10 mouse cellular contexts compared by ENCODE assay signal in the genomic region with DNA sequence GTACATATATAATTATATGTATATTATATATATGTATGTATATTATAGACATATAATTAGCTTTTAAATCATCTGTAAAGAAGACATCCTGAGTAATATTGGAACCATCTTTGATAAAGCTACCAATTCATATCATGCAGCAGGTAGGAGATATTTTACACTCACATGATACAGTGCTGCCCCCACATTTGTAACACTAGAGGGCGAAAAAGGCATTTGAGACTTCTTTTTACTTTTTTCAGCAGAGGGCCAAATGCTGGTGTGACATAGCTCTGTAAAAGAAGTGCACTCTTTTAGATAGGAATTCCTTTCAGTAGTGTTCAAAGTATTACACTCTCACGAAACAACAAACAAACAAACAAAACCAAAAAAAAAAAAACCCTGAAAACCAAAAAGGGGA. TPM values are rescaled to one million over a fixed set of nuclear protein-coding genes. Genes with fewer than 3 reads are reported as not detected.
DNase-seq lines count a peak whose midpoint lies in the region; ATAC-seq and TF ChIP-seq lines count a peak whose summit lies in the region.
"Had no signal": no experiment of that assay in that cellular context is flagged by ENCODE, and none has a peak within 500 bp of the region (broad histone marks: within the 10 kb centered on the region; RNA-seq: fewer than 3 reads in every experiment).

No protein-coding gene starts in this region.

- no peak overlapping the region for H3K27ac ChIP-seq in liver, embryonic 12.5 days
- H3K27ac ChIP-seq in heart, postnatal 0 days (ENCODE audit: low read depth): no peak overlapping the region
- no peak overlapping the region for H3K27ac ChIP-seq in liver, embryonic 13.5 days
- H3K27ac ChIP-seq: neural tube, embryonic 12.5 days had no signal

- peak; percentile 83 for TF ChIP-seq CTCF in heart, postnatal 0 days (IDR thresholded peaks at IDR 0.05; ENCODE audit: low read depth)

- H3K4me1 ChIP-seq in liver, embryonic 12.5 days: peaks cover 19% of the 10 kb centered on the region
- H3K4me1 ChIP-seq in heart, postnatal 0 days (ENCODE audit: control insufficient read depth, insufficient read depth): peaks cover 8% of the 10 kb centered on the region; the same call in 1 of the 2 replicates
- peaks cover 19% of the 10 kb centered on the region for H3K4me1 ChIP-seq in liver, embryonic 13.5 days (replicated peaks)

- no peak overlapping the region for H3K9ac ChIP-seq in liver, embryonic 12.5 days
- no peak overlapping the region for H3K9ac ChIP-seq in heart, postnatal 0 days (replicated peaks; ENCODE audit: low read depth, low read length)
- no peak overlapping the region for H3K9ac ChIP-seq in liver, embryonic 13.5 days

- H3K9me3 ChIP-seq in liver, embryonic 12.5 days (replicated peaks): no peaks in the 10 kb centered on the region
- H3K9me3 ChIP-seq in heart, postnatal 0 days (replicated peaks; ENCODE audit: control insufficient read depth, low read length): no peaks in the 10 kb centered on the region
- H3K9me3 ChIP-seq in liver, embryonic 13.5 days (replicated peaks): no peaks in the 10 kb centered on the region
- H3K9me3 ChIP-seq: heart, embryonic 13.5 days; neural tube, embryonic 12.5 days had no signal

- no peak for ATAC-seq in liver, embryonic 12.5 days
- no peak for ATAC-seq in heart, postnatal 0 days (ENCODE audit: insufficient read depth, low read depth)
- no peak for ATAC-seq in liver, embryonic 13.5 days (ENCODE audit: low read depth)

- no peaks in the 10 kb centered on the region for H3K36me3 ChIP-seq in liver, embryonic 12.5 days
- H3K36me3 ChIP-seq in heart, postnatal 0 days (replicated peaks; ENCODE audit: control insufficient read depth, insufficient read depth, low read length): no peaks in the 10 kb centered on the region
- no peaks in the 10 kb centered on the region for H3K36me3 ChIP-seq in liver, embryonic 13.5 days
- H3K36me3 ChIP-seq: heart, embryonic 13.5 days; neural tube, embryonic 12.5 days had no signal

- peak; percentile 14 for DNase-seq in adrenal gland, adult 8-10 months
- no peak for DNase-seq in adrenal gland, postnatal 25 days
- DNase-seq in liver: peak; percentile 18
- DNase-seq in adrenal gland, postnatal 10 days: peak; percentile 48
- peak; percentile 58 for DNase-seq in heart, postnatal 0 days (ENCODE audit: low spot score)
- DNase-seq in liver, embryonic 13.5 days: peak; percentile 14
- DNase-seq in yolk sac, embryonic 10.5 days (ENCODE audit: low spot score): no peak

- no peak overlapping the region for H3K4me3 ChIP-seq in liver, embryonic 12.5 days
- no peak overlapping the region for H3K4me3 ChIP-seq in heart, postnatal 0 days (ENCODE audit: low read depth, low read length)
- H3K4me3 ChIP-seq in liver, embryonic 13.5 days (replicated peaks): no peak overlapping the region

- H3K4me2 ChIP-seq in liver, embryonic 12.5 days: no peak overlapping the region
- no peak overlapping the region for H3K4me2 ChIP-seq in heart, postnatal 0 days (ENCODE audit: low read depth, low read length)
- no peak overlapping the region for H3K4me2 ChIP-seq in liver, embryonic 13.5 days

- no peaks in the 10 kb centered on the region for H3K27me3 ChIP-seq in liver, embryonic 12.5 days (replicated peaks)
- no peaks in the 10 kb centered on the region for H3K27me3 ChIP-seq in heart, postnatal 0 days (ENCODE audit: control insufficient read depth, insufficient read depth, low read length)
- H3K27me3 ChIP-seq in liver, embryonic 13.5 days: no peaks in the 10 kb centered on the region
- H3K27me3 ChIP-seq: heart, embryonic 13.5 days; neural tube, embryonic 12.5 days had no signal

- WGBS in liver, embryonic 12.5 days (ENCODE audit: insufficient replicate concordance): 16% methylated on average over 2 of the region's 2 CpGs
- WGBS in heart, postnatal 0 days: 14% methylated on average over 2 of the region's 2 CpGs
- 21% methylated on average over 2 of the region's 2 CpGs for WGBS in liver, embryonic 13.5 days (ENCODE audit: insufficient replicate concordance)

- no peak for TF ChIP-seq EP300 in heart, postnatal 0 days (IDR thresholded peaks at IDR 0.05; ENCODE audit: low read depth)

RNA-seq across cellular contexts. Expression of gene Dhx57, which starts 0.9 kb away (rescaled TPM):
- 10 to 100 TPM; 11.8 to 22.0 (median 16.8) TPM for total RNA-seq in adrenal gland, adult 8-10 months (2022)
- 13.5 and 17.8 TPM in 2 replicates for total RNA-seq in adrenal gland, postnatal 25 days (2021)
- 6.6 and 7.1 TPM in 2 replicates for polyA plus RNA-seq in liver, embryonic 12.5 days (2016; fragmentation: Nextera tagmentation; extraction: Ambion mirVana)
- total RNA-seq in adrenal gland, postnatal 10 days (2021): 10 to 100 TPM; 12.6 to 15.8 TPM
- 3.7 and 7.7 TPM in 2 replicates for total RNA-seq in heart, postnatal 0 days (2014; rRNA removed; ENCODE audit: low replicate concordance)
- polyA plus RNA-seq in heart, postnatal 0 days (2015; fragmentation: Nextera tagmentation; extraction: Ambion mirVana): 2.9 and 3.0 TPM in 2 replicates
- 3.4 and 4.6 TPM in 2 replicates for polyA plus RNA-seq in liver, embryonic 13.5 days (2015; fragmentation: Nextera tagmentation; extraction: Ambion mirVana)

RNA-seq across cellular contexts. Expression of gene Morn2, which starts 1.1 kb away (rescaled TPM):
- total RNA-seq in adrenal gland, adult 8-10 months (2022): 10 to 100 TPM; 15.5 to 27.5 (median 19.9) TPM
- 10.7 and 12.7 TPM in 2 replicates for total RNA-seq in adrenal gland, postnatal 25 days (2021)
- 11.9 and 13.3 TPM in 2 replicates for polyA plus RNA-seq in liver, embryonic 12.5 days (2016; fragmentation: Nextera tagmentation; extraction: Ambion mirVana)
- 10 to 100 TPM; 14.1 to 17.4 TPM for total RNA-seq in adrenal gland, postnatal 10 days (2021)
- 3.9 and 11.7 TPM in 2 replicates for total RNA-seq in heart, postnatal 0 days (2014; rRNA removed; ENCODE audit: low replicate concordance)
- 20.4 and 20.6 TPM in 2 replicates for polyA plus RNA-seq in heart, postnatal 0 days (2015; fragmentation: Nextera tagmentation; extraction: Ambion mirVana)
- 9.9 and 13.6 TPM in 2 replicates for polyA plus RNA-seq in liver, embryonic 13.5 days (2015; fragmentation: Nextera tagmentation; extraction: Ambion mirVana)

RNA-seq across cellular contexts. Expression of gene Arhgef33, which starts 16.1 kb away (rescaled TPM):
- 1 to 10 TPM in 3 of 4 experiments, under 1 TPM in 1; 0.78 to 2.8 (median 1.3) TPM for total RNA-seq in adrenal gland, adult 8-10 months (2022)
- total RNA-seq in adrenal gland, postnatal 25 days (2021): 0.67 TPM in 1 of 2 replicates, not detected in the other
- 0.31 TPM in 2 replicates for polyA plus RNA-seq in liver, embryonic 12.5 days (2016; fragmentation: Nextera tagmentation; extraction: Ambion mirVana)
- total RNA-seq in adrenal gland, postnatal 10 days (2021): 1 to 10 TPM; 1.6 to 2.5 TPM
- total RNA-seq in heart, postnatal 0 days (2014; rRNA removed; ENCODE audit: low replicate concordance): not detected in 2 replicates
- polyA plus RNA-seq in heart, postnatal 0 days (2015; fragmentation: Nextera tagmentation; extraction: Ambion mirVana): 0.86 and 2.0 TPM in 2 replicates
- polyA plus RNA-seq in liver, embryonic 13.5 days (2015; fragmentation: Nextera tagmentation; extraction: Ambion mirVana): 0.16 and 0.22 TPM in 2 replicates

Comparison
In these comparisons a context has a peak if more than half of its experiments do, and no peak if none do; other contexts are left out.
1. DNase-seq: peak in adrenal gland, adult 8-10 months (single experiment), liver (single experiment), adrenal gland, postnatal 10 days (single experiment), heart, postnatal 0 days (single experiment) and liver, embryonic 13.5 days (single experiment); none in adrenal gland, postnatal 25 days (single experiment) and yolk sac, embryonic 10.5 days (single experiment).